Mouse (Mus musculus) spleen, postnatal 36 days (tissue): Measurements from ENCODE around the gene Gm28168.
"Not testable (repeated sequence)": the region's sequence is repeated elsewhere in the genome, so short reads cannot be mapped to it uniquely, and the experiment has no call there.

Experiments used
- DNase-seq, 2 experiments: peaks; one replicate each; pipeline ENCODE4 v3.0.0; 2022; ENCODE audit warnings: low spot score in 2 of 2, mixed read lengths in 1 of 2

Gm28168 gene

DNA sequence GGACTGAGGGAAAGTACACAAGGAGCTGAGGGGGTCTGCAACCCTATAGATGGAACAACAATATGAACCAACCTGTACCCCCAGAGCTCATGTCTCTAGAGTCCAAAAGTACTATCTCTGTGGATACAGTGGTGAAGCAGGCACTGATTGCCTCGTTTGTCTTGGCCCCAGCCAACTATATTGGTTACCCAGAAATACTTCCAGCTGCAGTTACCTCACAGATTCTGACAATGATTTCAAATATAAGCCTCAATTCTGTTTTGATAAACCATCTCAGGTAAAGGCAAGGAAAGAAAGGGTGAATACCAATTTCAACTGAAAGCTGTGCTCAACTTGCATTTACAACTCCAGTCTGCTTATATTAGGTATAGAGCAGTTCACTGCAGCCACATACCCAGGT lies at the start of gene Gm28168:
Gm28168 (plus strand) TSS at position 301 of the 400 bp plus-strand sequence.
- DNase-seq: not testable (repeated sequence)

DNA sequence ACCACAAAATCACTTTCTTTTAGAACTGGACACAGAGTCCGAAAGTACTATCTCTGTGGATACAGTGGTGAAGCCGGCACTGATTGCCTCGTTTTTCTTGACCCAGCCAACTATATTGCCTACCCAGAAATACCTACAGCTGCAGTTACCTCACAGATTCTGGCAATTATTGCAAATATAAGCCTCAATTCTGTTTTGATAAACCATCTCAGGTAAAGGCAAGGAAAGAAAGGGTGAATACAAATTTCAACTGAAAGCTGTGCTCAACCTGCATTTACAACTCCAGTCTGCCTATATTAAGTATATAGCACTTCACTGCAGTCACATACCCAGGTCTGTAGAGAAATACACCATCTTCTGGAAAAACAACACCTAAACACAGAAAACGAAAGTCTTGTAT lies 37.8 kb downstream of the Gm28168 start, which contains the start of gene Gm7145:
Gm7145 (plus strand) TSS at position 301 of the 400 bp plus-strand sequence.
- no peak for DNase-seq
